Mouse (Mus musculus): ENCODE measurements around the gene Kif1a.

DNA sequence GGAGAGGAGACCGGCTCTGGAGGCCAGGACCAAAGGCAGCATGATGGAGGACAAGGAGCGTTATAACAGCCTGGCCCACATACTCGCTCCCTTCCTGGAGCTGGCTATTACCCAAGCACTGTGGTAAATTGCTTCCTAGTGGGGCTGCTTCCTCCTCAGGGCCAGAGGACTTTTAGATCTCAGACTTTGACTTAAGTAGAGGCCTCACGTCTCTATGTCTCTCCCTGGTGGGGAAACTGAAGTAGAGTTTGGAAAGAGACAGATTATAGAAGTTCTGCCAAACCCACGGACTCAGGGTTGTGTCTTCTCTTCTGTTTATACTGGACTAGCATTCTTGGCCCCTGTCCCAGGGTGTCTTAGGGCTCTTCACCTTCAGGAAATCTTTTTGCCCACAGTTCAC, 23.5 kb upstream of the Kif1a start:
- TF ChIP-seq GATA1 (IDR thresholded peaks at IDR 0.05; ENCODE audit: borderline replicate concordance, low read length) (no peak), FLI1 (IDR thresholded peaks at IDR 0.05; ENCODE audit: low read length) (no peak)

Data from megakaryocyte, embryonic 14.5 days (primary cell).